18 mouse cellular contexts compared by ENCODE assay signal in the genomic region with DNA sequence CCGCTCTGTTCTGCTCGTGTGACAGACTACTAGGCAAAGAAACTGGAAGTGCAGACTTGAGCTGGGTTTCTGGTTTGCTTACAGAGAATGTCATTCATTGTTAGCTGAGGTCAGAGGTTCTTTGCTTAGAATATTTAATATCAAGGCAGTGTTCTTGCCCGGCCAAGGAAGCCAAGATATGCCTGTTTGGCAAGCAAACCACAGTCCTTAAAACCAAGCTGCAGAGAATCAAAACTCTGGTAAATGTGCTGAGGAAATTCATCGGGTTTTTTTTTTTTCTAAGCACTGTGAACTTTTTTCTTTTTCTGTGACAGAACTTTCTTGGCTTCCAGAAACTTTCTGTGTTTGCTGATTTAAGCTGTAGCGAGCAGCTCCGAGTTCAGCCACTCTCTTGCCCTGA. TPM values are rescaled to one million over a fixed set of nuclear protein-coding genes. Genes with fewer than 3 reads are reported as not detected.
DNase-seq lines count a peak whose midpoint lies in the region; ATAC-seq and TF ChIP-seq lines count a peak whose summit lies in the region.
"Had no signal": no experiment of that assay in that cellular context is flagged by ENCODE, and none has a peak within 500 bp of the region (broad histone marks: within the 10 kb centered on the region; RNA-seq: fewer than 3 reads in every experiment).

No protein-coding gene starts in this region.

- peaks cover 36% of the 10 kb centered on the region for H3K4me1 ChIP-seq in hindbrain, embryonic 12.5 days
- H3K4me1 ChIP-seq in hindbrain, embryonic 16.5 days (ENCODE audit: control insufficient read depth, insufficient read depth, low read depth, low read length): peaks cover 16% of the 10 kb centered on the region
- peaks cover 20% of the 10 kb centered on the region for H3K4me1 ChIP-seq in midbrain, embryonic 14.5 days (ENCODE audit: control insufficient read depth, insufficient read depth, low read length)
- 0 out of 2 replicates have a peak, but pooled peaks cover 5% of the 10 kb centered on the region for H3K4me1 ChIP-seq in midbrain, postnatal 0 days (ENCODE audit: insufficient read depth, low read length)
- peaks cover 4% of the 10 kb centered on the region; the same call in 1 of the 2 replicates for H3K4me1 ChIP-seq in stomach, postnatal 0 days (replicated peaks; ENCODE audit: control insufficient read depth, insufficient read depth)

- no peak overlapping the region for H3K27ac ChIP-seq in hindbrain, embryonic 12.5 days
- H3K27ac ChIP-seq in hindbrain, embryonic 16.5 days (ENCODE audit: low read depth, low read length): no peak overlapping the region
- no peak overlapping the region for H3K27ac ChIP-seq in midbrain, embryonic 14.5 days (replicated peaks; ENCODE audit: low read depth, low read length)
- H3K27ac ChIP-seq in midbrain, postnatal 0 days (ENCODE audit: low read depth, low read length): no peak overlapping the region
- H3K27ac ChIP-seq in stomach, postnatal 0 days (replicated peaks): no peak overlapping the region
- H3K27ac ChIP-seq: embryonic facial prominence, embryonic 15.5 days; layer of hippocampus, adult 2 months; liver, embryonic 12.5 days had no signal

- H3K9me3 ChIP-seq in hindbrain, embryonic 12.5 days (replicated peaks): no peaks in the 10 kb centered on the region
- H3K9me3 ChIP-seq in hindbrain, embryonic 16.5 days (ENCODE audit: control insufficient read depth, low read length): no peaks in the 10 kb centered on the region
- H3K9me3 ChIP-seq in midbrain, embryonic 14.5 days (ENCODE audit: control insufficient read depth, low read length): no peaks in the 10 kb centered on the region
- no peaks in the 10 kb centered on the region for H3K9me3 ChIP-seq in midbrain, postnatal 0 days (ENCODE audit: low read length)
- H3K9me3 ChIP-seq in stomach, postnatal 0 days (ENCODE audit: control insufficient read depth, low read length): no peaks in the 10 kb centered on the region
- H3K9me3 ChIP-seq: embryonic facial prominence, embryonic 15.5 days; liver, embryonic 12.5 days had no signal

- peak; percentile 19 for DNase-seq in cerebellum, adult 9-10 months
- DNase-seq in cerebellum, adult 9-11 months: no peak
- no peak for DNase-seq in midbrain, embryonic 14.5 days
- no peak for DNase-seq in midbrain, postnatal 0 days (ENCODE audit: low spot score)
- no peak for DNase-seq in stomach, postnatal 0 days (ENCODE audit: low spot score)
- no peak for DNase-seq in urinary bladder, postnatal 36 days (ENCODE audit: low spot score in 2 of 2)
- DNase-seq: adrenal gland, postnatal 10 days; cerebellum, postnatal 14 days; heart, postnatal 14 days; kidney, adult 9 months; retina, postnatal 1 day; spleen, adult 18-20 months had no signal

- peaks cover 51% of the 10 kb centered on the region for H3K27me3 ChIP-seq in hindbrain, embryonic 12.5 days
- H3K27me3 ChIP-seq in hindbrain, embryonic 16.5 days (replicated peaks; ENCODE audit: control insufficient read depth, insufficient read depth, low read length): no peaks in the 10 kb centered on the region; the same call in 1 of the 2 replicates
- H3K27me3 ChIP-seq in midbrain, embryonic 14.5 days (ENCODE audit: control insufficient read depth, insufficient read depth, low read length): peaks cover 27% of the 10 kb centered on the region
- peaks cover 19% of the 10 kb centered on the region for H3K27me3 ChIP-seq in midbrain, postnatal 0 days (ENCODE audit: insufficient read depth, low read length)
- no peaks in the 10 kb centered on the region for H3K27me3 ChIP-seq in stomach, postnatal 0 days (ENCODE audit: control insufficient read depth, insufficient read depth, low read length)

- H3K4me2 ChIP-seq in hindbrain, embryonic 12.5 days (replicated peaks): peak overlapping the region; percentile 98; the same call in 1 of the 2 replicates
- H3K4me2 ChIP-seq in hindbrain, embryonic 16.5 days (ENCODE audit: low read length): no peak overlapping the region; the same call in 1 of the 2 replicates
- H3K4me2 ChIP-seq in midbrain, embryonic 14.5 days (ENCODE audit: low read length): peak overlapping the region; percentile 15; the same call in 1 of the 2 replicates
- H3K4me2 ChIP-seq in midbrain, postnatal 0 days (ENCODE audit: low read depth, low read length, poor library complexity, severe bottlenecking): no peak overlapping the region
- peak overlapping the region; percentile 97; the same call in 1 of the 2 replicates for H3K4me2 ChIP-seq in stomach, postnatal 0 days (replicated peaks; ENCODE audit: low read depth)
- H3K4me2 ChIP-seq: embryonic facial prominence, embryonic 15.5 days had no signal

- TF ChIP-seq EP300 in stomach, postnatal 0 days (optimal IDR thresholded peaks at IDR 0.05): no peak

- TF ChIP-seq CTCF in midbrain, postnatal 0 days (IDR thresholded peaks at IDR 0.05): no peak
- no peak for TF ChIP-seq CTCF in stomach, postnatal 0 days (IDR thresholded peaks at IDR 0.05; ENCODE audit: low read depth)

- no peak for ATAC-seq in hindbrain, embryonic 12.5 days (ENCODE audit: low FRiP score)
- ATAC-seq in hindbrain, embryonic 16.5 days: no peak
- ATAC-seq in midbrain, embryonic 14.5 days (ENCODE audit: low FRiP score, low TSS enrichment): no peak
- ATAC-seq in midbrain, postnatal 0 days (ENCODE audit: low FRiP score): no peak
- ATAC-seq in stomach, postnatal 0 days (ENCODE audit: low FRiP score, low TSS enrichment): no peak
- ATAC-seq: liver, embryonic 12.5 days had no signal

- no peaks in the 10 kb centered on the region for H3K36me3 ChIP-seq in hindbrain, embryonic 12.5 days
- H3K36me3 ChIP-seq in hindbrain, embryonic 16.5 days (ENCODE audit: control insufficient read depth, insufficient read depth, low read length): no peaks in the 10 kb centered on the region
- H3K36me3 ChIP-seq in midbrain, embryonic 14.5 days (ENCODE audit: control insufficient read depth, insufficient read depth, low read length): no peaks in the 10 kb centered on the region
- no peaks in the 10 kb centered on the region for H3K36me3 ChIP-seq in midbrain, postnatal 0 days (ENCODE audit: insufficient read depth, low read length)
- H3K36me3 ChIP-seq in stomach, postnatal 0 days (ENCODE audit: control insufficient read depth, insufficient read depth, low read length): no peaks in the 10 kb centered on the region
- H3K36me3 ChIP-seq: embryonic facial prominence, embryonic 15.5 days; liver, embryonic 12.5 days had no signal

- H3K4me3 ChIP-seq in hindbrain, embryonic 12.5 days: no peak overlapping the region
- no peak overlapping the region for H3K4me3 ChIP-seq in hindbrain, embryonic 16.5 days (ENCODE audit: low read length)
- no peak overlapping the region for H3K4me3 ChIP-seq in midbrain, embryonic 14.5 days (replicated peaks; ENCODE audit: low read depth, low read length)
- H3K4me3 ChIP-seq in midbrain, postnatal 0 days (ENCODE audit: low read depth, low read length): no peak overlapping the region
- H3K4me3 ChIP-seq in stomach, postnatal 0 days (ENCODE audit: low read depth, low read length): peak overlapping the region; percentile 55; the same call in 1 of the 2 replicates
- H3K4me3 ChIP-seq: layer of hippocampus, adult 2 months; liver, embryonic 12.5 days had no signal

- WGBS in hindbrain, embryonic 12.5 days: 40% methylated on average over 6 of the region's 6 CpGs
- WGBS in hindbrain, embryonic 16.5 days: 39% methylated on average over 6 of the region's 6 CpGs
- WGBS in midbrain, embryonic 14.5 days: 44% methylated on average over 6 of the region's 6 CpGs
- 48% methylated on average over 6 of the region's 6 CpGs for WGBS in midbrain, postnatal 0 days
- WGBS in stomach, postnatal 0 days: 12% methylated on average over 6 of the region's 6 CpGs

- H3K9ac ChIP-seq in hindbrain, embryonic 12.5 days: no peak overlapping the region
- H3K9ac ChIP-seq in hindbrain, embryonic 16.5 days (ENCODE audit: low read depth, low read length): no peak overlapping the region
- no peak overlapping the region for H3K9ac ChIP-seq in midbrain, embryonic 14.5 days (replicated peaks; ENCODE audit: low read length)
- no peak overlapping the region for H3K9ac ChIP-seq in midbrain, postnatal 0 days (replicated peaks; ENCODE audit: low read length, poor library complexity, severe bottlenecking)
- no peak overlapping the region for H3K9ac ChIP-seq in stomach, postnatal 0 days (ENCODE audit: low read length)
- H3K9ac ChIP-seq: embryonic facial prominence, embryonic 15.5 days; liver, embryonic 12.5 days had no signal

RNA-seq across cellular contexts. Expression of a gene that starts 6.0 kb away (rescaled TPM):
- 2.7 and 3.6 TPM in 2 replicates for polyA plus RNA-seq in hindbrain, embryonic 12.5 days (2016; fragmentation: Nextera tagmentation; extraction: Ambion mirVana)
- 4.4 and 4.8 TPM in 2 replicates for polyA plus RNA-seq in hindbrain, embryonic 16.5 days (2015; fragmentation: Nextera tagmentation; extraction: Ambion mirVana)
- 1.4 and 2.4 TPM in 2 replicates for polyA plus RNA-seq in midbrain, embryonic 14.5 days (2014; fragmentation: Nextera tagmentation; extraction: Ambion mirVana)
- 4.3 and 5.1 TPM in 2 replicates for total RNA-seq in midbrain, postnatal 0 days (2014; rRNA removed)
- polyA plus RNA-seq in midbrain, postnatal 0 days (2015; fragmentation: Nextera tagmentation; extraction: Ambion mirVana): 3.3 and 3.5 TPM in 2 replicates
- 3.0 and 3.6 TPM in 2 replicates for polyA plus RNA-seq in stomach, postnatal 0 days (2015; fragmentation: Nextera tagmentation; extraction: Ambion mirVana)
- total RNA-seq: megakaryocyte progenitor cell, adult 5-6 weeks had no signal

RNA-seq across cellular contexts. Expression of a gene that starts 22.3 kb away (rescaled TPM):
- 12.6 and 13.8 TPM in 2 replicates for polyA plus RNA-seq in hindbrain, embryonic 12.5 days (2016; fragmentation: Nextera tagmentation; extraction: Ambion mirVana)
- 8.2 and 9.2 TPM in 2 replicates for polyA plus RNA-seq in hindbrain, embryonic 16.5 days (2015; fragmentation: Nextera tagmentation; extraction: Ambion mirVana)
- 9.8 and 11.6 TPM in 2 replicates for polyA plus RNA-seq in midbrain, embryonic 14.5 days (2014; fragmentation: Nextera tagmentation; extraction: Ambion mirVana)
- total RNA-seq in midbrain, postnatal 0 days (2014; rRNA removed): 16.3 and 17.5 TPM in 2 replicates
- 4.4 and 5.1 TPM in 2 replicates for polyA plus RNA-seq in midbrain, postnatal 0 days (2015; fragmentation: Nextera tagmentation; extraction: Ambion mirVana)
- 2.7 TPM in 2 replicates for polyA plus RNA-seq in stomach, postnatal 0 days (2015; fragmentation: Nextera tagmentation; extraction: Ambion mirVana)

Comparison
In these comparisons a context has a peak if more than half of its experiments do, and no peak if none do; other contexts are left out.
1. H3K4me2 ChIP-seq: peak in hindbrain, embryonic 12.5 days (single experiment), midbrain, embryonic 14.5 days (single experiment) and stomach, postnatal 0 days (single experiment); none in hindbrain, embryonic 16.5 days (single experiment) and midbrain, postnatal 0 days (single experiment).